Mouse (Mus musculus): Measurements from ENCODE around the gene Gper1. TPM values are rescaled to one million over a fixed set of nuclear protein-coding genes. Genes with fewer than 3 reads are reported as not detected.

Gper1 gene
- total RNA-seq, 2 experiments from 2014 or later: 4.4 to 4.7 TPM

DNA sequence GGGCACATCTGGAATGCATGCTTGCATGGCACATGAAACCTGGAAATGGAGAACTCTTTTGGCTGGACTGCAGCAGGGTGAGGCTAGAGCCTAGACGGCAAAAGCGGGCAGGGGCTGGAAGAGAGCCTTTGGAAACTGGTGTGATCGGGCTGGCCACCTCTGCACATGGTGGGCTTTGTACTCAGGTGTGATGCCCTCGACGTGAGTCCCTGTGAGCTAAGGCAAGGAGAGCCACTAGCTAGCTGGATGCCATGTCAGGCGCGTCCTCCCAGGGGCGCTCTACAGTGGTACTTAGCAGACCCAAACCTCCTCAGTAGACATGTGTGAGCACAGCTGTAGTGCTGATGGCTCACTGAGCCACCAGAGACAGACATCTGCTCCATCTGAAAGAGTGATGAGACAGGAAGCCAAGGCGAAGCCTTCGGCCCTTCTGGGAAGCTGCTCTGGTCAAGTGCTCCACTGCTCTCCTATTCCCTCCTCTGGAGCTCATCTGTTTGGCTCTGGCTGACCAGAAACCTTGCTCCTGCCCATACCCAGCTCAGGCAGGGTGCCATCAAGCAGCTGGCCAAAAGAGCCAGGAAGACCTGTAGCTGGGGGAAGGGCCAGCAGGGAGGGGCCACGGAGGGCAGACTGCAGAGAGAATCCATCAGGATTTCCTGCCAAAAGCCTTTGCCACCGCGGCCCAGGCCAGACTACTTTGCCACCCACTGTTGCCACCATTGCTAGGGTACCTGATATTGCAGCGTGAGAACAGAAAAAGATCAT lies 15.6 kb upstream of the Gper1 start:
- DNase-seq (ENCODE audit: low spot score in 2 of 2): no peak
- intact Hi-C loops (cut with DNase I): no loop called here

DNA sequence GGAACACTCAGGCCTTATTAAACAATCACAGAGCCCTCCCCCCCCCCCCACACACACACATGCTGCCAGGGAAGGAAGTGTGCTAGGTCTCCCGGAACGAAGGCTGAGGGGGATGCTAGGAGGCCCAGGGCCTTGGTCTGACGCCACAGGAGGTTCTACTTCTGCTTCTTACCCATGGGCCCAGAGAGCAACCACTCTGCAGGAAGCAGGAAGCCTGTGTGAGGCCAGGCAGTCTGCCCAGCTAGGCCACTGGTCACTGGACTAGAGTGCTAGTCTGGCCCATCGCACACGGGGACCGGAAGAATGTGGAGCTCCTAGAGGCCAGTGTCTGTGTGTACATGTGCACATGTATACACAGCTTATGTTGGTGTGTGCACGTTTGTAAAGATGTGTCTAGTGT lies 14.4 kb upstream of the Gper1 start:
- intact Hi-C loops (cut with DNase I): no loop called here

DNA sequence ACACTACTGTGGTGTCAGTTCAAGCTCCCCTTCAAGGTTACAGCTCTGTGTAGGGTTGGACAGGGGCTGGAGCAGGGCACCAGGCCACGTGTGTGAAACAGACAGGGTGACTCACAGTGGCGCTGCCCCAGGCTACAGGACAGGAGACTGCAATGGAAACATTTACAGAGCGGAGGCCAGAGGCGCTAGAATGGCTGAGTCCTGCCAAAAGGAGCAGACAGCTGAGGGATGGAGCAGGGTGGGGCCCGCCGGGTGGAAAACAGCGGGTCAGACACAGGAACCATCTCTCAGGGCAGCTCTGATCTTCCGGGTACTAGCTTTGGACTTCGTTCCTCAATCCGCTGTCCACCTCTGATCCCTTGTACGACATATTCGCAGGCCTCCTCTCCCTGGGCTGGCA lies 13.5 kb upstream of the Gper1 start:
- DNase-seq (ENCODE audit: low spot score in 2 of 2): no peak
- intact Hi-C loops (cut with DNase I): no loop called here

More for the DNA sequence above, 14.4 kb upstream of the Gper1 start:
- peak; percentile 49 to 62 for DNase-seq (ENCODE audit: low spot score in 2 of 2)

DNA sequence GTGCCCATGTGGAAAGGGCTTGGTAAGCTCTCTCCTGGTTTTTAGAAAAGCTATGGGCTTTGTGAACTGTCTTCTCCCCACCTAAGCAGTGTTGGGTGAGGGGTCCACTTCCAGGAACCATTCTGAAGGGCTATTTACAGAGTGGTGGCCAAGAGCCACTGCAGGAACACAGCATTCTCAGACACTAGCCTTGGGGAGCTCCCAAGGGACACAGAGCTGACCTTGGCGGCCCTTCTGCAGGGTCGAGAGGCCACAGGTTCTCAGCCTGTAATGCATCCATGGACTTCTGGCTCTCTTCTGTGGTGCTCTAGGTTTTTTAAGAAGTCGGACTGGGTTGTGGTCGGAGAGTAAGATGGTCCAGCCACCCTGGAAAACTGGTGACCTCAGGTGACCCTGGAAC lies 12.9 kb upstream of the Gper1 start:
- intact Hi-C loops (cut with DNase I): no loop called here
- no peak for DNase-seq (ENCODE audit: low spot score in 2 of 2)

DNA sequence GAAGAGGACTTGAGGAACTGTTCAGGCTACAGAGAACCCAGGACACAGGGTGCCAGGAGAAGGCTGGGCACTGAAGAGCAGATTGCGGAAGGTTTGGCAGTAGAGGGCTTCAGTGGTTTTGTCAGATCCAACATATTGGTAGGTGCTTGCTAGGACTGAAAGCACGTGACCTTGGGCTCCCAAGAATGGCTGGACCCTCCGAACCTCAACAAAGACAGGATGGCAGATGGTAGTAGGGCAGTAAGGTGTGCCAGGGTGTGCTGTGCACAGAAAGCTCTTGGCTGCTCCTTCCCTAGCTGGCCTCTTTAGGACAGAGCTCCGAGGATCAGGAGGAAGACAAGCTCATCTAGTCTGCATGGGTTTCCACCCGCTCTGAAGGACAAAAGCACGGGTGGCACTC lies 11.8 kb upstream of the Gper1 start:
- intact Hi-C loops (cut with DNase I): no loop called here
- DNase-seq (ENCODE audit: low spot score in 2 of 2): no peak

DNA sequence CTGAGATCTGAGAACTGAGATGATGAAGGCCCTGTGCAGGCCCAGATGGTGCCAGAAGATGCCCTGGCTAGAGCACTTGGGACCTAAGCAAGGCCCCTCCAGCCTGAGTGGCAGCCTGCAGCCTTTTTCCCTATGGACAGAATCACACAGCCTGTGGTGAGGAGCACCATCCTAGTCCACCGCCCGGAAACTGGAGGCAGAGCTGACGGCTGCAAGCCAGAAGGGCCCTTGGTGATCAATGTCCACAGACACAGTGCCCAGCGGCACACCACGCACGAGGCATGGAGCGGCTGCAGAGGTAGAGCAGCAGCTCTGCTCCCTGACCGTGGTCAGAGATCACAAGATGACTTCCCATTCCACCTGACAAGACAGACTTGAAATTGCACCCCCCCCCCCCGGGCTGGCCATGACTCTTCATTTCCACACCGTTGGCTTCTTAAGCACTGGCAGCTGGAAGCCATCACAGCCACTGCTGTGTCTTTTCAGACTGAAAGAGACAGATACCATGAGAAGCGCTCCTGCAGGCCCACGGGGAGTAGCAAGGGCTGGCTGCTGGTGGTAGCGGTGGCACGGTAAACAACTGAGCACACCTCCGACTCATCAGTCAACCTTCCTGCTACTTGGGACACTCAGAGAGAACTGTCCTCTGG lies 11.2 kb upstream of the Gper1 start:
- DNase-seq (ENCODE audit: low spot score in 2 of 2): no peak
- intact Hi-C loops (cut with DNase I): no loop called here

DNA sequence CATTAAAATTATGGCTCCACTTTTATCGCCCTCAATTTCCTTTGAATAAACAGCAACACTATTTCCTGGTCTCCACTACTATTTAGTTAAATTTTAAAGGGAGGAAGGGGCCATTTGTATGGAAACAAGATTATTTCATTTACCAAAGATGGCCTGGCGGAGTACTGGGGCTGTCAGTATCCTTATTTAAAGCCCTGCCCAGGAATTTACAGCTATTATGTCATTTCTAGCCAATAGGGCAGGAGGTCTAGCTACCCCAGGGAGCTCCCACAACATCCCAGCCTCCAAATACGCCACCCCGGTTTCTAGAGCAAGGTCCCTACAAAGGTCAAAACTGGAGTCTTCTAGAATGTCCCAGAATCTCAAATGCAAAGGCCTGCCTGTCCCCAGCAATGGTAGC lies 9.4 kb upstream of the Gper1 start:
- intact Hi-C loops (cut with DNase I): no loop called here
- DNase-seq (ENCODE audit: low spot score in 2 of 2): no peak

DNA sequence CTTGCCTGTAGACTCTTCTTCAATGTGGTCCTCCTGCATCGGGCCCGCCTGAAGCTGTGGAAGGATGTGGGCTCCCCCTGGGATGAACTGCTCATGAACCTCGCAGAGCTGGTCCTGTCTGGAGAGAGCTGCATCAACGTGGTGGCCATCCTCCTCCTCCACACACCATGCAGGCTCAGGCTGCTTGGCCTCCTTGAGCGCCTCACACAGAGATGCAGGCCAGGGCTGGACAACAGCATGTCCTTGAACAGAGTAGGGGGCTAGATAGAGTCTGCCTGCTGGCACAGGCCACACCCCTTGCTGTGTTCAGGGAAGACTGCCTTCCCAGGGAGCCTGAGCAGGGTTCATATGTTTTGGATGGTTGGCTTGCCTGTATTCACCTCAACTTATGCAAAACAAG lies 8.0 kb upstream of the Gper1 start:
- DNase-seq (ENCODE audit: low spot score in 2 of 2): no peak
- intact Hi-C loops (cut with DNase I): no loop called here

DNA sequence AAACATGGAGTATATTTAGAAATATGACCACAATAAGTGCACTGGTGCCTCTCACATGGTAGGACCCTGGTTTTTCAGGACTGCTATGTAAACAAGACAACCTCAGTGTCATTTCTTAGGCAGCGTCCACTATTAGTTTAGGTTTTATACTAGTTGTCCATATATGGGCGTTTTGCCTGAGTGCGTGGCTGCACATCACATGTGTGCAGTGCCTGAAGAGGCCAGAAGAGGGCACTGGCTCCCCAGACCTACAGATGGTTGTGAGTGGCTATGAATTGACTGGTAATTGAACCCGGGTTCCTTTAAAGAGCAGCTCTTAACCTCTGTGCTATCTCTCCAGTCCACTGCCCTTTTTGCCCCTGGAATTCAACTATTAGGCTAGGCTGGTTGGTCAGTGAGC lies 6.0 kb upstream of the Gper1 start:
- intact Hi-C loops (cut with DNase I): no loop called here

DNA sequence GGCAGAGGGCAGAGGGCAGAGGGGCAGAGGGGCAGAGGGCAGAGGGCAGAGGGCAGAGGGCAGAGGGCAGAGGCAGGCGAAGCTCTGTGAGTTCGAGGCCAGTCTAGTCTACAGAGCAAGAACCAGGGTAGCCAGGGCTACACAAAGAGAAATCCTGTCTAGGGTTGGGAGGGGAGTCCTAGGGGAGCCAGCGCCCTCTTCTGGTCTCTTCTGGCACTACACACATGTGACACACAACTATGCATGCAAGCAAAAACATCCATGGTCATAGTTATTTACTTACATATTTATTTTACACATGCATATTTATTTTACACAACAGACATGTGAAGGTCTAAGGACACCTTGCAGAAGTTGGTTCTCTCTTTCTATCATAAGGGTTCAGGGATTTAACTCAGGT lies 5.5 kb upstream of the Gper1 start:
- DNase-seq (ENCODE audit: low spot score in 2 of 2): no peak
- intact Hi-C loops (cut with DNase I): no loop called here

More for the DNA sequence above, 6.0 kb upstream of the Gper1 start:
- DNase-seq (ENCODE audit: low spot score in 2 of 2): peak in 1 of 2 experiments; percentile 63

DNA sequence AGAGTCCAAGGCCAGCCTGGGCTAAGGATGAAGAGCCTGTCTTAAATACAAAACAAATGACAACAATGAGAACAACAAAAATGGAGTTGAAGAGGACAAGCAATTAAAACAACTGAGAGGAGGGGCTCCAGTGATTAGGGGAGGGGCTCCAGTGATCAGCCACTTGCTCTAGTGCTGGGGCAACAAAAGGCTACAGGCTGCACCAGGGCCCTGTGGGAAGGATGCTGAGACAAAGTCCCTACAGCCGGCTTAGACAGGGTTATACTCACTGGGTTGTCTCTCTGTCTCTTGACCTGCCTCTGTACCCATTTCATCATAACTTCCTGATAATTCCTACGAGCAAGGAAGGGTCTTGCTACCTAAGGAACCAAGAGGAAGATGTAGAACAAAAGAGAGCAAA lies 4.8 kb upstream of the Gper1 start:
- no peak for DNase-seq (ENCODE audit: low spot score in 2 of 2)
- intact Hi-C loops (cut with DNase I): loop anchor here (2.0 kb wide), 1 partner anchor 23 kb away; no protein-coding TSS in a partner anchor

DNA sequence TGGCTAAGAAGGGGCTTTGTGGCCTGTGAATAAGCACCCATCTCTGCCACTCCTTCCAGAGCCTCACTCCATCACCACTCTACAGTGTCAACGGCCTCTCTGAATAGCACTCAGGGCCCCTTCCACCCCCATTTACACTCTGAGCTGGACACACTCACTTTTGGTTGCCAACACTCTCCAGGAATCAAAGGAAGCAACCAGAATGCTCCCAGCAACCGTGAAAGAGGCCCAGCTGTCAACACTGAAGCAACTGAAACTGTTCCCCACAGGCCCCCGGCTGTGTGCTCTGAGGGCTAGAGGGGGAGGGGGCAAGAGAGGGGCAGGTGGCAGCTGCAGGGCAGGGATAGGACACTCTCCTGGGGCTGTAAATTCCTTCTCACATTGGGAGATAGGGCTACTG lies 4.3 kb upstream of the Gper1 start:
- intact Hi-C loops (cut with DNase I): loop anchor here (2.0 kb wide), 1 partner anchor 22 kb away; no protein-coding TSS in a partner anchor
- no peak for DNase-seq (ENCODE audit: low spot score in 2 of 2)

DNA sequence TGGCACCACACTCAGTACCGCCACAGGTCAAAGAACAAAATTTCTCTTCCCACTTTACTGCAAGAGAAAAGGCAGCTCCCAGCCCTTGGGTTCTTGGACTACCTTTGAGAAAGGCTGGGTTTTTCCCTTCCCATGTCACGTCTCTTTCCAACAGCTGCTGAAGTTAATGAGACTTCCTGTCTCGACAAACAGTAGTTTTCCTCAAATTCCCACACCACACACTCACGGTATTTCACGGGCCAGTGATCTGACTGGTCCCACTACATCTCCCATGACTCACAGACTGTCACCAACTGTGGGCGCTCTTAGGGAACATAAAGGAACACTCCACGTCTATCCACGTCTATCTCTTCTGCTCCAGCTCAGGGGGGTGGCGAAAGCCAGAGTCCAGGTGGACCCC lies 2.2 kb downstream of the Gper1 start:
- no peak for DNase-seq (ENCODE audit: low spot score in 2 of 2)
- intact Hi-C loops (cut with DNase I): no loop called here

DNA sequence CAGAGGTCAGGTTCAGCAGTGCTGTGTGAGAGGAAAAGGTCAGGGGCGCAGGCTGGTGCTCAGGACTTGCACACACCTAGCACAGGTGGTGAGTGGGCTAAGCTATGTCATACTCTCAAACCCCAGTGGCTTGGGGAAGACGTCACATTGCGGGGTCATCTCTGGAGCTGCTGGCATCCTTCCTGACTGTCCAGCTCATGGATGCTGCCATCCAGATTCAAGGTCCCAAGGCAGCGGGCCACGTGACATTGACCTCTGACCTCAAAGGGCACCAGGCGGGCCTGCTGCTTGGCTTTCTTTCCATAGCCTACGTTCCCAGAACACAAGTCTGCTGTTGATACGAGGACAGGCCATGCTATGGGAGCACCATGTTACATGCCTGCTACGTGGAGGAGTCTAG lies 4.0 kb downstream of the Gper1 start:
- no peak for DNase-seq (ENCODE audit: low spot score in 2 of 2)
- intact Hi-C loops (cut with DNase I): no loop called here

DNA sequence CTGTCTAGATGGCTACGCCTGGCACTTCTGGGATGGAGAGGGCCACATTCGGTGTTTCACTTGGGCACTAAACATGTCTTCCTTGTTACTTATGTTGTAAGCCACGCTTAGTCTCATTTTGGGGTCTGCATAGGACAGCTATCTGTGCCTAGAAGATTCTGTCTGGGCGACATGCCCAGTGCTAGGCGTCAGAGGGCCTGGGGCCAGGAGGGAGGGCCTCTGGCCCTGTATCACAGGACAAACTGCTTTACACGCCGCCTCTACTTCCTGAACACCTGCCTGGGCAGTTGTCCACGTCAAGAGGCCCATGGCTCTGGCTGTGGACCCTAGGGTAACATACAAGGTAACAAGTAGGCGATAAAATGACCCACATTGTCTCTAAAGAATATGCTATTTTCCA lies 5.0 kb downstream of the Gper1 start:
- no peak for DNase-seq (ENCODE audit: low spot score in 2 of 2)
- intact Hi-C loops (cut with DNase I): no loop called here

DNA sequence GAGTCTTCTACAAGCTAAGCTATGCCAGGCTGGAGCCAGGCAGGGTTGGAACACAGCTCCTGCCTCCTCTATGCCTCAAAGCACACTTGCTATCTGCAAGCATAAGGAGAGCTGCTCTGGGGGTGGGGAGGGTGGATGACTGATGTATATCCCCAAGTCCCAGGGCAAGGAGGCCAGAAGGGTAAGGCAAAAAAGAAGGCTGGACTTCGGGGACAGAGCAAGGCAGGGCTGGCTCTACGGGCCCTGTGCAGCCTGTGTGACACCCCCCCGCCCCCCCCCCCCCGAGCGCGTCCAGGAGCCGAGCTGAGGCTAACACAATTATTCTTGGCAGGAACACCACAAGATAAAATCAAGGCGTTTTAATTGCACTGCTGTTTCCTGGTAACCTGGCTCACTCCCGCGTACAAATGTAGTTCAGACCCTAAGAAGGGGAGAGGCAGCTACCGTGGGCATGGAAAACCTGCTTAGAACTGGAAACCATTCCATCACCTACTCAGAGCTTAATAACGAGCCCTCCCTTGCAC lies 6.9 kb downstream of the Gper1 start:
- intact Hi-C loops (cut with DNase I): no loop called here
- DNase-seq (ENCODE audit: low spot score in 2 of 2): peak in 1 of 2 experiments; percentile 28

DNA sequence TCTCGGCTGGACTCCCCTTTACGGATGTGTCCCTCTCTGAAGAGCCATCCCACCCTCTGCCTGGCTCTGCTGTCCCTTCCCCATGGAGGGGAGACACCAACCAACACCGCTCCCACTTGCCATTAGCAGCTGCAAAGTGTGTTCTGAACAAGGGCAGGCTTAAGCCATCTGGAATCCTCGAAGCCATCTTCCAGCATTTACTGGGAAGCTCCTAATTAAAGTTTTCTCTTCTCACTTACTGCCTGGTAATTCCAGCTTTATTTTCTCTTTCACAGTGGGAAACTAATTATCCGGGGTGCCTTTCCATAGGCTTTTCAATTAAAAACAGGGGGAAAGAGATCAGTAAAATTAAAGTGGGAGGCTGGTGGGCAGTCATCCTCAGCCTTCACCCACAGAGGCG lies 9.4 kb downstream of the Gper1 start:
- intact Hi-C loops (cut with DNase I): no loop called here
- no peak for DNase-seq (ENCODE audit: low spot score in 2 of 2)

DNA sequence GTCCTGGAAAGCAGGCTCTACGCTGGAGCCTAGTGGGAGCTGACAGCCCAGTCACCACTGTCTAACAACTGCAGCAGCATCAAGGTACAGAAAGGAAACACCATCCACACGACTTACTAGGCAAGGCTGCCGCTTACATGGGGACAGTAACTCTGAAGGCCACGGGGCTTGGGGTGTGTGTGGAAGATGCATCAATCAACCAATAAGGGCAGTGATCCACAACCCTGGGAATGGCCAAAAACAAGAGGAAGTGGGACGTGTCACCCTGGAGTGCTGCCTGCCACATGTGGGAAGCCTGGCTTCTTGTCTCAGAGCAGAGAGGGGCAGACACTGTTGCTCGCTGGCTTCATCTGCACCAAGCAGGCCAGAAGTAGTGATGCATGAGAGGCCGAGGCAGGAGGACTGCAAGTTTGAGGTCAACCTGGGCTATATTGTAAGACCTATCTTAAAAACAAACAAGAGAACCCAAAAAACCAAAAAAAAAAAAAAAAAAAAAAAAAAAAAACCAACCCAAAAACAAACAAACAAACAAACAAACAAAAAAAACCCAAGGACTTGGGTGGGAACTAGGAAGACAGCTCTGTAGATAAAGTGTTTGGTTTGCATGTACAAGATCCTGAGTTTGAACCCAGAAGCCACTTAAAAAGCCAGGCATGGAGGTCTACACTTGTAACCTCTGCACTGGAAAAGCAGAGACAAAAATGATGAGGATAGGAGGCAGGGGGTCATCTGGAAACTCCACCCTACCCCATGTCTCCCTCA lies 10.0 kb downstream of the Gper1 start:
- DNase-seq (ENCODE audit: low spot score in 2 of 2): no peak
- intact Hi-C loops (cut with DNase I): no loop called here

DNA sequence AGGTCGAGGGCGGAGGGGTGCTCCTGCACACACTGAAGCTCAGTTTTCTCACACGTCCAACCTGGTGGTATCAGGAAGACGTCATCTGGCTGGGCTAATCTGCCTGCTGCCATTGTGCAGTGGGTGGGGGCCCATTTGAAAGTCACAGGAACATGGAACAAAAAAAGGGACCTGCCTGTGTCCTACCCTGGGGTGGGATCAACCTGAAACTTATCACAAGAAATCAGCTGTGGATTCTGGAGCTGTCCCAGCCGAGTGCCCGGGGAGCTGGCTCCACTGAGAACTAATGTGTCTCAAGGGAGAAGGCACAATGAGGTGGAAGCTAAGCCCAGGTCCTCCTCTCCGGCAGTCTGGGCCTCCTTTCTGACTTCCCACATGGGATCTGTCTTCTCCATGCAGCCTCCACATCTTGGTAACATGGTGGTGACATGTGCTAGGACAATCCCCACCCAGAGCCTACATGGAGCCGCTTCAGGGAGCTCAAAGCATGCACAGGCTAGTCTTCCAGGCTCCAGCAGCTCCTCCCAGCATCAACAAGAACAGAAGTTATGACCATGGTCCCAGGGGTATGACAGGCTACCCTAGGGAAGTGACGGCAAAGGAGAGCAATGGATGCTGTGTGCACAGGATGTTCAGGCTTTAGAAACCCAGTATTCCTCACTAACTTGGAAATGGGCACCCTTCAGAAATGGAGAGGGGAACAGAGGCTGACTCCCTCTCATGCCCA lies 11.1 kb downstream of the Gper1 start:
- DNase-seq (ENCODE audit: low spot score in 2 of 2): no peak
- intact Hi-C loops (cut with DNase I): no loop called here

DNA sequence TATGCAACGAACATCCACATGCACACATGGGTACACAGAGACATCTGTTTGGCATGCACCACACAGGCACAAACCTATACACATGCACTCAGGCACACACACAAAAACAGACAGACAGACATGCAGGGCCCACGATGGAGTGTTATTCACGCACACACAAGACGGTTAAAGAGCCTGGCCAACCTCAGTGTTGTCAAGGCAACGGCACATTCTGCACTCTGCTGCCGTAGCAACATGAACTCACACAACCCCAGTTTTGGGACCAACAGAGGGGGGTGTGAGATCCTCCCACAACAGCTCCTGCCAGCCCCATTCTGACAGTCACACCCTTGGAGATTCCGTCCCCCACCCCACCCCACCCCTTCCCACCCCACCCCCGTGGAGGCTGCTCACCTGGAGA lies 12.0 kb downstream of the Gper1 start:
- intact Hi-C loops (cut with DNase I): no loop called here
- peak; percentile 83 to 95 for DNase-seq (ENCODE audit: low spot score in 2 of 2)

Data from left cerebral cortex, postnatal 14 days (tissue).